Mouse (Mus musculus) urinary bladder, adult 2 months (tissue): ENCODE data around the gene Pkhd1. TPM values are rescaled to one million over a fixed set of nuclear protein-coding genes. Genes with fewer than 3 reads are reported as not detected.

Experiments used
- DNase-seq: peaks from one replicate; pipeline ENCODE4 v3.0.0; 2022; ENCODE audit warnings: low spot score
- polyA plus RNA-seq: library from polyadenylated mRNA; depleted of rRNA; stranded (reverse); fragments of >200 nt; gene quantifications from 2 replicates; pipeline ENCODE4 v1.2.3, GENCODE M21; 2012; rRNA removed

Pkhd1 gene
- 3.5 and 3.9 TPM in 2 replicates for polyA plus RNA-seq

DNA sequence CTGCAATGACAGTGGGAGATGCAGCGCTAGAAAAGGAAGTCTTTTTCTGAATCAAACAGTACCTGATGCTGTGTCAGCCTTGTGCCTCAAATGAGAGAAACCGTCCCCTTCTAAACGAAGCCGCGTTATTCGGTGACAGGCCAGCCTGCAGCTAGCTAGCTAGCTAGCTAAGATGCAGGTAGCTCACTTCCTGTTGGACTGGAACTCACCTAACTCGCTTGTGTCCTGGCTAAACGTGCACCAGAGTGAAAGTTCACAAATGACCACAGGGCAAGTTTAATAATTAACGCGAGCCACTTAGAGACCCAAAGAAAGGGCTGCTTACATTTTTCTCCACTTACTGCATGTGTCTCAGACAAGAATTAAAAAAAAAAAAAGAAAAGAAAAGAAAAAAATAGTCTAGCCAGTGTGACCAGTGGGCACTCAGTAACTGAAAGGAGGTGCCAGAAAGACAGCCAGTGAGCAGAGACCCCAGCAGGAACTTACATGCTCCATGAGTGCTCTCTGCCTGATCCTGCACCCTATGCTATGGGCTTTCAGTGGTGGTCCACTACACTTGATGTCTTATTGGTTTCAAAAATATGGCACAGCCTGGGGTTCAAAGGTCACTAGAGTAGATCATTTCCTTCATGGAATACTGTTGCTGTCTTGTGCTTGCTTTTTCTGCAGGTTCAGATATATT lies at the start of gene Pkhd1:
TSS of gene Pkhd1 (minus strand) at position 216 of the 682 bp plus-strand sequence.
- DNase-seq: no peak

DNA sequence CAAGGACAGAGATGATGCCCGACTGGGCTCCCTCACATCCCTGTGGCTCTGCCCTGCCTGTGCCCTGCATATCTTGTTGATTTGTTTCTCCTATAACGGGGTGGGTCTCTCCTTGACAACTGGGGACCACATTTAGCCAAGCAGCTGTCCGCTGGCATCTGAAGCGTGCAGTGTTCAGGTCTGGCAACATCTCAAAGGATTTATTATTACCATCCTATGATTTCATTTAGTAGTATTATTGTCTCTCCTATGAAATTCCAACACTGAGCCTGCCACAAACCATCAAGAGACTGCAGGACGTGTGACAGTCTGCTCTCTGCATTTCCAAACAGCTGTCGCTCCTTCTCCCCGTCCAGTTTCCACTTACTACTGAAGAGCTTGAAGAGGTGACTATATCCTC lies 49.7 kb upstream of the Pkhd1 start:
- no peak for DNase-seq

DNA sequence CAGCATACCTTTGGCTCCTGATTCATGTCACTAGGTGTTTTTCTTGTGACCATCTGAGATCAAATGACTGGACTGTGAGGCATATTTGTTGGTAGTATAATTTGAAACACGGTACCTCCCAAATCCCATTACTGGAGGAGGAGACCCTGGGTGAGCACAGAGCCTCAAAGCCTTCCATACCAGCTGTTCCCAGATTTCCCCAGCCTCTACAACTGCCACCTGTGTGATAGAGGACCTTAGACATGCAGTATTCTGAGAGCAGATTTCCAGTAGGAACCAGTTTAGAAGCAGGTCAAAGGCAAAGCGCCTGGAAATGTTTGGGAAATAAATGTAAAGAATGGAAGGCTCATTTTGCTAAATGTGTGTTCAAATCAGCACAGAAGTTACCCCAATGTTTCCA lies 48.4 kb upstream of the Pkhd1 start:
- no peak for DNase-seq

DNA sequence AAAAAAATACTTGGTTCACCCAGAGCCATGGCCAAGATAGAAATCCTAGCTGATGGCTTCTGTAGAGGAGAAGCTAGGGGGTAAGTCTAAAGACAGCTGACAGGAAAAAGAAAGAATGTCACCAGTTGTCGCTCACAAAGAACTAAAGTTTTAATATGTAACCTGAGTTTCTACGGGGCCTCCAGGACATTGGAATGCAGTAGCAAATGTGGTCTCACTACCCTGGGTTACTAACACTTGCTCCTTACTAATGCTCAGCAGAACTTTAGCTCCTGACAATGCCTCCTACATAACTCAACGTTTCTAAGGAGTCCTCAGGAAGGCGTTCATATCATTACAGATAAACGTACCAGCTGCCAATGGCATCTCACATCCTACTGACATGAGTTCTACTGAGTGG lies 37.2 kb upstream of the Pkhd1 start:
- no peak for DNase-seq

DNA sequence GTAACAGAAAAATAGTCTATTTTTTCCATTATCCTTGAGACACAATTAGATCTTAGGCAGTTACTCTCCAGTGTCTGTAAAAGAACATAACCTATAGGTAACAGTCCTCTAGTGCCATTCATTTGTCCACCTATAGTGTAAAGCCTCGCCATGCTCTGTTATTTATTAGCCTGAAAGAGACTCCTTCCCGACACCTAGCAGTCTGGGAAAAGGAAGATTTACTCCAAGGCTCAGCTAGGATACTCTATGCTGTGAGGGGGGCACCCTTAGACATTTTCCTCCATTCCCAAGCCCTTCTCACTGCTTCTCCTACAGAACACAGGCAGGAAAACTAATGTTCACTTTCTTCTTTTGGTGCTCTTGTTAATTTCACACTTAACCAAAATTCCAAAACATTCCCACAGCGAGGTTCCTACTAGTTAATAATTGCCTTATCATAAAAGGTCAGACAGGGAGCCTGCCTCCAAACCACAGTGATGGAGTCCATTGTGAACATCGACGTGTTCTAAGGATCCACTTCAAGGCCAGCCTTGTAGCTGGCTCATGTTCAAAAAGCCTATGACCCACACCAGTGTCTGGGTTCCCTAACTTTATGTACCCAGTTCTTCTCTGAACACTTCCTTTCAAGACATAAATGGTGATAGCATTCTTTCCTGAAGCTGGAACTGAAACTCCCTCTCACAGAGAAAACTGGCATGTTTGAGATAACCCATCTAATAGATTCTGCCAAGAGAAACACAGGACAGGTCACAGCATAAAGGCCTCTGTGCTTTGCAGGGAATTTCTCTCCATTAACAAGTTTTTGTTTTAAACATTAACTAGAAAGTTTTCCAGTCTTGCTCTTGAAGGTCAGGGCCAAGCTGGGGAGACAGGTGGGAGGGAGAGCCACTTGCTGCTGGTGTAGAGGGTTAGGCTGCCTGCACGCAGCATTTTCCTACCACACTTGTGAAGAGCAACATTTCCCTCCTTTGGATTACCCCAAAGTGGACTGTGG lies 35.9 kb upstream of the Pkhd1 start:
- no peak for DNase-seq

DNA sequence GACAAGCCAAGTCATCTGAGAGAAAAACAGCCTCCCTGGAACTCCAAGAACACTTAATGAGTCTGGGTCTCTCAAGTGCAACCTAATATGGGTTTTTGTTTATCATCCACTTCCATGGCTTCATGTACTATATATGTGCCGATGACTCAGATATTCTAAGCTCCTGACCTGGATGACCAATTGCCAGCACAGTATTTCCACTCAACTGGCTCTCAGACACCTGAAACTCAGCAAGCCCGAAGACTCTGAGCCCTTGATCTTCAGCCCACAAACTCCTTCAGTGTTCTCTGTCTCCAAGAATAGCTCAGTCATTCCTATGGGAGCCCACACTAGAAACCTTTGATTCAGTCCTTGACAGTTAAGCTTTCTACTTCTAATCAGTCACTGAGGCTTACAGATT lies 17.0 kb upstream of the Pkhd1 start:
- no peak for DNase-seq

GRCm38 (mm10) chr1:20633276-20633869 lies 15.5 kb upstream of the Pkhd1 start:
- no peak for DNase-seq

DNA sequence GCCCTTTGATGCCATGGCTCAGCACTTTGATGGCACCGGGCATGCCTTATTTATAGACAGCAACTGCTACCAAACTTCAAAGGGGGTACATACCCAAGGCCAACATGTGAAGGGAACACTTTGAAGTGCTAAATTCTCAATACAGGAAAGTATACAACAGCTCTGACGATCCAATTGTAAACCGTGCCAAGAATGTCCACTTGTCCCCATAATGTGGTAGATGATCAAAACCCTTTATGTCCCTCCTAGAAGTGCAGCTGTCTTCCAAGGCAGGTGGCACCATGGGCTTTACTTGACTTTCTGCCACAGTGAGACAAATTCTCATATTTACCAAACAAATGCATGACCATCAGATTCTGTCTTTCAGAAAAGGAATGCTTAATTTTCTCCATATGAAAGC lies 6.7 kb upstream of the Pkhd1 start:
- DNase-seq: no peak

GRCm38 (mm10) chr1:20623375-20623774 lies 5.5 kb upstream of the Pkhd1 start:
- DNase-seq: no peak

DNA sequence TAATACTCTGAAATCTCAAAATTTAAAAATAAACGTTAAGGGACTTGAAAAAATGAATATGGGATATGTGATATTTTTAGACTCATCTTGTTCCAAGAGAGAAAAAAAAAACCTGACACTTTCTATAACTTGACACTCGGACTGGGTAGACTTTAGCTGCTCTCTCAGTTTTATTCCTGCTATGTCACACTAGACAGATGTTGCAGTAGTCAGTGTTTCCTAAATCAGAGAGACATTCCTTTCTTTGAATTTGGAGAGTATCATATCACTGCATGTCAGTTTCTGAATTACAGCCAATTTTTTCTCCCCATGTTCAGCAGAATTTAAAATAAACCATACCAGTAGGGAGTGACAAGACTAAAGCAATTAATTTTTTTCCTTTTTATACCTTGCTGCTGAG lies 2.7 kb upstream of the Pkhd1 start:
- no peak for DNase-seq

DNA sequence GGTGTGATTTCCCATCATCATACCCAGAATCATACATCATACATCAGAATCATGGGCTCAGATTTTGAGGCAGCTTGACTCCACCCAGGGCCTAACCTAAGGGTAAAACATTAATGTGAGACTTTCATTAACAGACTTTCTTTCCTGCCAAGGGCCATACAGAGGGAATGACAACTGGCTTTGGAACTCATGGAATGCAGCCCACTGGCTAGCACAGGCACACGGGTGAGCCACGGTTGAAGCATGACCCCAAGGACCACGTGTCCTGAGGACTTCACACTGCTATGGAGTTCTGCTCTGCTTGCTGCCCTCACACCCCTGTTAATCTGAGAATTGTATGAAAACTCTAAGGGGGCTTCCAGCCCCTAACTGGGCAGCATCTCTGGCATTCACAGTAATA lies 1.5 kb upstream of the Pkhd1 start:
- no peak for DNase-seq

- no peak for DNase-seq
Measured at GRCm38 (mm10) chr1:20612643-20613042, 5.2 kb downstream of the Pkhd1 start.

GRCm38 (mm10) chr1:20605489-20605888 lies 12.4 kb downstream of the Pkhd1 start:
- DNase-seq: no peak

DNA sequence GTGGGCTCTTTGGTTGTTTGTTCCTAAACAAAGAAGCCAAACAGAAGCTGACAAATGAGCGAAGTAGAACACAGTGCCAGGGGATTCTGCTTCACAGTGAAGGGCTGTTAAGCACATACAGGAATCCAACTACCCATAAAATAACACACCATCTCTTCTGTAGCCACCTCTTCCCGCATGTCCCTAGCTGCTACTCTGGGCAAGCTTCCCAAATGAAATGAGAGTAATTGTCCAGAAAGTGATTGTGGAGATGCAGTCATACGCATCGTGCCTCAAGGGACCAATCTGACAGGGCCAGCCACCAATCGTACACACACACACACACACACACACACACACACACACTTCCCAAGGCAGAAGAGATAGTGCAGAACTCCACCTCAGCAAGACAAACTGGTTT lies 27.4 kb downstream of the Pkhd1 start:
- no peak for DNase-seq

- no peak for DNase-seq
Measured at GRCm38 (mm10) chr1:20571469-20571868, 46.4 kb downstream of the Pkhd1 start.

DNA sequence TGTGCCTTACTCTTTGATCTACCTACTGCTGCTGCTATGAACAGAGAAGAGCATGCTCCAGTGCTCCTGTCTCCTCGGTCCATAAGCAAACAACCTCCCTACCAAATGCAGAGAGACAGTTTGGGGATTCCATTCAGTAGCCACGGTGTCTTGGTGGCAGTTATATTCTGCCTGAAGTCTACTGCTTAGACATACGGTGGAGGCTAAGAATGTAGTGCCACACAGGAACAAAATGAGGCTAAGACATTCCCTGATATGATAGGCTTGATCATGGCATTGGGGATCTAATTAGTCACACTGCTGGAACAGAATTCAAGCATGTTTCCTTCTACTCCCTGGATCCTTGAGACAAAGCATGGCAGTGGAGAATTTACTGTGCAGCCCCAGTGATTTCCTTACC lies 48.4 kb downstream of the Pkhd1 start:
- DNase-seq: no peak

DNA sequence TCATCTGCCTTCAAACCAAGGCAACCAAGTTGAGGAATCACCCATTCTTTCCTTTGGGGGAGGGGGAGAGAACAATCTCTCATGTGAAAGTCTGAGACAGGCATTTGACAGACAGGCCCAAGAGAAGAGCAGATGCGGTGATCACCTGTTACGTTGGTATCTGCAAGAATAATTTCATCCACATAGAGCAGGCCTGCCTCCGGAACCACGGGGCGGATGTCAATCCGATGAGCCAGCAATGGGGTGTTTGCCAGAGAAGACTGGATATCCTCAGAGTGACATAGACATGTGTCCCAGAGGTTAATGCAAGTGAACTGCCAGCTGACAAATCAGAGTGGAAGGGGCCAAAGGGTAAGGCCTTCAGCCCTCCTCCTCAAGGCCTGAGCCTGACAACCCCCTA lies 59.4 kb downstream of the Pkhd1 start:
- no peak for DNase-seq

- DNase-seq: no peak
Measured at GRCm38 (mm10) chr1:20554398-20554797, 63.5 kb downstream of the Pkhd1 start.

DNA sequence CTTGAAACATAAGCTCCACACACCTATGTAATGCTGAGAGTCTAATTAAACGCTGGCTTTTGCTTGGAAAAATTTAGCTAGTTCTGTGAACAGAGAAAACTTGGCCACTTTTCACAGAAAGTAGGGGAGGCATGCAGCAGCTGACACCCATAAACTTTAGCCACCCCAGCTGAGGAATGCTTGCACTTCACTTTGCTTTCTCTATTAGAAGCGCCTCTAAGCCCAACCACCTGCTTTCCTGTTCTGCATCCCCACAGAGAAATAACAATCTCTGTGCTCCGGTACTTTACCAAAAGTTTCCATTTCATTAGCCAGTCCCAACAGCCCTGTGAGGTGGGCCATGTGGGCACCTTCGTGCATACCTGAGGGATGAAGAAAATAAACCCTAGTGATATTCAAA lies 66.5 kb downstream of the Pkhd1 start:
- no peak for DNase-seq

DNA sequence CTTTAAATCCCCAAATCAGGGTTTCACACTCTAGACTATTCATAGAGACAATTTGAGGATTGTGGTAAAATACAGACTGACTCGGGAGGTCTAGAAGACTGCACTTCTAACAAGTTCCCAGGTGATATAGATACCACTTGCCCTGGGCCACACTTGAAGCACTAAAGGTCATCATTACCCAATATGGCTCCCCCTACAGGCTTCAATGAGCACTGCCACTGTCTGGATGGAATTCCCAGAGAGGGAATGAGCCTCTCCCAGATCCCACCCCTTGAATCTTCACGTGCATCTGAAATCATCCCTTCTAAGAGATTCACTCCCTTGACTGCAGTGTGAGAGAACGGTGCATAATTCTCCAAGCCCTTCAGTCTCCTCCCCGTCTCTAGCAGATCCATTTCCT lies 73.3 kb downstream of the Pkhd1 start:
- DNase-seq: no peak

- no peak for DNase-seq
Measured at GRCm38 (mm10) chr1:20513364-20514084, 104.3 kb downstream of the Pkhd1 start.

DNA sequence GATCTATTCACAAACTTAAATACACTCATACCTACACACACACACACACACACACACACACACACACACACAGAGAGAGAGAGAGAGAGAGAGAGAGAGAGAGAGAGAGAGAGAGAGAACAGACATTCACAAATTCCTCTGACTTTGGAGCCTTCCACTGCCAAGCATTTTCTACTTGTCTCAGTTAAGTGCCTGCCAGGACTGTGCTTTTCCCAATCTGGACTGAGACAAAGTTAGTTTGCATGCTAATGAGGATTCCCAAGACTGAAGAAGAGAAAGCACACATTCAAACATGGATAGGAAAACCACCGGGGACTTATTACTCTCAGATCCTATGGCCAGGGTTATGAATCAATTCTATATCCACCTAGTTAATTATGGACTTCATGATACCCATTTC lies 118.9 kb downstream of the Pkhd1 start:
- no peak for DNase-seq
